Mouse (Mus musculus): ENCODE data around the gene Sgpl1. TPM values are rescaled to one million over a fixed set of nuclear protein-coding genes. Genes with fewer than 3 reads are reported as not detected.
A peak's percentile ranks its signal among the peaks of the same experiment; 100 is the strongest.

The Sgpl1 gene
- total RNA-seq, 2 experiments from 2014 or later = 27.8 to 28.7 TPM

- peak; percentile 27 to 43 for DNase-seq (ENCODE audit: low spot score in 2 of 2)
Observed at GRCm38 (mm10) chr10:61089170-61090142, 58.0 kb downstream of the Sgpl1 start, which contains the start of gene Pcbd1. Gene Pcbd1, plus strand, starts transcription at chr10:61089331.

GRCm38 (mm10) chr10:61088468-61088867, 59.0 kb downstream of the Sgpl1 start:
- no peak for DNase-seq (ENCODE audit: low spot score in 2 of 2)

GRCm38 (mm10) chr10:61086502-61086901, 61.0 kb downstream of the Sgpl1 start:
- no peak for DNase-seq (ENCODE audit: low spot score in 2 of 2)

- no peak for DNase-seq (ENCODE audit: low spot score in 2 of 2)
Observed at GRCm38 (mm10) chr10:61085364-61085763, 62.1 kb downstream of the Sgpl1 start.

- DNase-seq (ENCODE audit: low spot score in 2 of 2) = no peak
Observed at GRCm38 (mm10) chr10:61080931-61081255, 66.6 kb downstream of the Sgpl1 start.

GRCm38 (mm10) chr10:61080227-61080930, 67.1 kb downstream of the Sgpl1 start:
- peak in 1 of 2 experiments; percentile 27 for DNase-seq (ENCODE audit: low spot score in 2 of 2)

GRCm38 (mm10) chr10:61075607-61076006, 71.9 kb downstream of the Sgpl1 start:
- DNase-seq (ENCODE audit: low spot score in 2 of 2) = no peak

GRCm38 (mm10) chr10:61074643-61075042, 72.9 kb downstream of the Sgpl1 start:
- no peak for DNase-seq (ENCODE audit: low spot score in 2 of 2)

- DNase-seq (ENCODE audit: low spot score in 2 of 2) = peak; percentile 31 to 41
Observed at GRCm38 (mm10) chr10:61072324-61072723, 75.2 kb downstream of the Sgpl1 start.

- DNase-seq (ENCODE audit: low spot score in 2 of 2) = no peak
Observed at GRCm38 (mm10) chr10:61069248-61069647, 78.3 kb downstream of the Sgpl1 start.

GRCm38 (mm10) chr10:61068436-61069192, 78.9 kb downstream of the Sgpl1 start:
- DNase-seq (ENCODE audit: low spot score in 2 of 2) = peak in 1 of 2 experiments; percentile 36

GRCm38 (mm10) chr10:61065287-61066005, 82.1 kb downstream of the Sgpl1 start:
- no peak for DNase-seq (ENCODE audit: low spot score in 2 of 2)

- no peak for DNase-seq (ENCODE audit: low spot score in 2 of 2)
Observed at GRCm38 (mm10) chr10:61064635-61065034, 82.9 kb downstream of the Sgpl1 start.

- no peak for DNase-seq (ENCODE audit: low spot score in 2 of 2)
Observed at GRCm38 (mm10) chr10:61063271-61063864, 84.1 kb downstream of the Sgpl1 start.

- DNase-seq (ENCODE audit: low spot score in 2 of 2) = no peak
Observed at GRCm38 (mm10) chr10:61059543-61060110, 87.9 kb downstream of the Sgpl1 start.

- DNase-seq (ENCODE audit: low spot score in 2 of 2) = no peak
Observed at GRCm38 (mm10) chr10:61059101-61059500, 88.4 kb downstream of the Sgpl1 start.

- DNase-seq (ENCODE audit: low spot score in 2 of 2) = no peak
Observed at GRCm38 (mm10) chr10:61056661-61057060, 90.8 kb downstream of the Sgpl1 start.

- peak; percentile 63 to 65 for DNase-seq (ENCODE audit: low spot score in 2 of 2)
Observed at GRCm38 (mm10) chr10:61051993-61052613, 95.4 kb downstream of the Sgpl1 start.

Measured in gastrocnemius, postnatal 4 days (tissue).